Mouse (Mus musculus) ovary, adult 10 weeks (tissue): ENCODE measurements around the gene Ctnnb1. TPM values are rescaled to one million over a fixed set of nuclear protein-coding genes. Genes with fewer than 3 reads are reported as not detected.

ENCODE experiments used
- polyA plus RNA-seq: library from polyadenylated mRNA; stranded (reverse); fragments of 350-450 nt; fragmentation: Illumina TruSeq; extraction: RNeasy Lipid Tissue Mini Kit (QIAGEN cat#74804); gene quantifications from one replicate; pipeline ENCODE4 v1.2.3, GENCODE M21; 2014

The Ctnnb1 gene
- polyA plus RNA-seq: 1,418 TPM

GRCm38 (mm10) chr9:120929081-120929480 lies at the start of gene Ctnnb1:
TSS of gene Ctnnb1 (plus strand) at chr9:120929216.

